Mouse (Mus musculus) layer of hippocampus, adult 9-10 months (tissue): Measurements from ENCODE around the gene Gm10436.
"Not testable (repeated sequence)": the region's sequence is repeated elsewhere in the genome, so short reads cannot be mapped to it uniquely, and the experiment has no call there.

Experiments
- DNase-seq: peaks from one replicate; pipeline ENCODE4 v3.0.0; 2022; ENCODE audit warnings: low spot score

The Gm10436 gene

GRCm38 (mm10) chr12:88182008-88182407 is at the start of gene Gm10436:
Gene Gm10436, minus strand, starts transcription at chr12:88182108.
- not testable (repeated sequence) for DNase-seq

- no peak for DNase-seq
These were observed 37.5 kb upstream of the Gm10436 start for GRCm38 (mm10) chr12:88219445-88219844.

GRCm38 (mm10) chr12:88218059-88218458 is 36.2 kb upstream of the Gm10436 start:
- not testable (repeated sequence) for DNase-seq

GRCm38 (mm10) chr12:88214641-88215040 is 32.7 kb upstream of the Gm10436 start:
- DNase-seq = no peak

- not testable (repeated sequence) for DNase-seq
These were observed 29.6 kb upstream of the Gm10436 start for GRCm38 (mm10) chr12:88211458-88211857.

GRCm38 (mm10) chr12:88202856-88203255 is 20.9 kb upstream of the Gm10436 start:
- DNase-seq = no peak
